Mouse (Mus musculus) ES-E14 (cell line): ENCODE data around the gene Clec2i.

Experiments
- CHD2 ChIP-seq: IDR thresholded peaks from 2 replicates; pipeline ENCODE4 v1.6.1; 2014; ENCODE audit warnings: mild to moderate bottlenecking, low read depth, low read length, inconsistent platforms
- MAFK ChIP-seq: IDR thresholded peaks from 2 replicates; pipeline ENCODE4 v1.6.1; 2014; ENCODE audit warnings: mild to moderate bottlenecking, low read depth, low read length, inconsistent platforms; ENCODE audit not compliant: insufficient read depth

- TF ChIP-seq CHD2 (no peak), MAFK (no peak)
Measured at GRCm38 (mm10) chr6:128868861-128869260, 18.5 kb upstream of the Clec2i start.
